Mouse (Mus musculus): ENCODE measurements around the gene Bicc1.

GRCm38 (mm10) chr10:71138132-71138851, 21.2 kb downstream of the Bicc1 start:
- TF ChIP-seq CTCF (IDR thresholded peaks at IDR 0.05): no peak
- no peak for TF ChIP-seq POLR2A (IDR thresholded peaks at IDR 0.05; ENCODE audit: insufficient read depth, low read depth, low read length)

Measured in heart, adult 2 months (tissue).